Mouse (Mus musculus) midbrain, postnatal 0 days (tissue): ENCODE measurements at regions not wholly inside any gene's neighbourhood (a gene's known extent, or its start where the extent isn't known, plus 50 kb on each side); places are given as distances from the start of the nearest gene placed in this dataset.

ENCODE experiments used
- ATAC-seq: fragments of 200-750 bp; cut with Nextera tagmentation; 2 replicates; pipeline ENCODE4 v1.8.0; 2017; ENCODE audit warnings: moderate number of reproducible peaks, mild to moderate bottlenecking, moderate TSS enrichment, moderate library complexity; ENCODE audit not compliant: low FRiP score
- DNase-seq: peaks from one replicate; pipeline ENCODE4 v3.0.0-alpha.2; 2015; ENCODE audit warnings: low spot score
- H3K27ac ChIP-seq: fragments of 300-500 bp; sonication (generic); 2 replicates; pipeline ENCODE4 v1.5.1; 2014; ENCODE audit warnings: low read depth, mild to moderate bottlenecking, low read length, mixed read lengths
- H3K27me3 ChIP-seq: fragments of 300-500 bp; sonication (generic); 2 replicates; pipeline ENCODE4 v1.6.1; 2014; ENCODE audit warnings: low read length, control low read depth, mixed read lengths; ENCODE audit not compliant: insufficient read depth
- H3K36me3 ChIP-seq: fragments of 300-500 bp; sonication (generic); 2 replicates; pipeline ENCODE4 v1.6.1; 2014; ENCODE audit warnings: low read length, control low read depth, mixed read lengths; ENCODE audit not compliant: insufficient read depth
- H3K4me1 ChIP-seq: fragments of 300-500 bp; sonication (generic); 2 replicates; pipeline ENCODE4 v1.6.1; 2014; ENCODE audit warnings: mild to moderate bottlenecking, control low read depth, antibody characterized with exemption, low read length, mixed read lengths; ENCODE audit not compliant: insufficient read depth
- H3K4me2 ChIP-seq: fragments of 300-500 bp; sonication (generic); 2 replicates; pipeline ENCODE4 v1.6.1; 2014; ENCODE audit warnings: low read depth, mild to moderate bottlenecking, low read length, mixed read lengths; ENCODE audit not compliant: poor library complexity, severe bottlenecking
- H3K4me3 ChIP-seq: fragments of 300-500 bp; sonication (generic); 2 replicates; pipeline ENCODE4 v1.5.1; 2014; ENCODE audit warnings: low read depth, mild to moderate bottlenecking, low read length, moderate library complexity
- H3K9ac ChIP-seq: fragments of 300-500 bp; sonication (generic); replicated peaks from 2 replicates; pipeline ENCODE4 v1.6.1; 2014; ENCODE audit warnings: mild to moderate bottlenecking, low read length, moderate library complexity, mixed read lengths; ENCODE audit not compliant: poor library complexity, severe bottlenecking
- H3K9me3 ChIP-seq: fragments of 300-500 bp; sonication (generic); 2 replicates; pipeline ENCODE4 v1.6.1; 2016; ENCODE audit warnings: low read length, control low read depth
- CTCF ChIP-seq: IDR thresholded peaks from 2 replicates; pipeline ENCODE4 v1.5.1; 2016; ENCODE audit warnings: antibody characterized with exemption, mild to moderate bottlenecking
- WGBS: fragments of 180-500 bp; shearing (Covaris S2); extraction: QIAGEN DNeasy Blood & Tissue Kit; methylation state at CpG from one replicate; pipeline ENCODE4 v1.1.7; 2014; 5-methylcytosine and 5-hydroxymethylcytosine counted together

GRCm38 (mm10) chr2:47263690-47264089 lies 1550.2 kb upstream of the Acvr2a start:
- no peaks in the 10 kb centered on the region for H3K4me1 ChIP-seq
- no peaks in the 10 kb centered on the region for H3K36me3 ChIP-seq
- no peak overlapping the region for H3K27ac ChIP-seq
- TF ChIP-seq CTCF = no peak
- H3K9ac ChIP-seq = no peak overlapping the region
- DNase-seq (no peak), ATAC-seq (no peak)
- no peaks in the 10 kb centered on the region for H3K27me3 ChIP-seq
- H3K4me2 ChIP-seq = no peak overlapping the region
- no peak overlapping the region for H3K4me3 ChIP-seq
- H3K9me3 ChIP-seq = no peaks in the 10 kb centered on the region

- TF ChIP-seq CTCF = no peak
- no peak overlapping the region for H3K4me2 ChIP-seq
- H3K36me3 ChIP-seq = no peaks in the 10 kb centered on the region
- no peaks in the 10 kb centered on the region for H3K4me1 ChIP-seq
- no peaks in the 10 kb centered on the region for H3K27me3 ChIP-seq
- DNase-seq (no peak), ATAC-seq (no peak)
- H3K9me3 ChIP-seq = no peaks in the 10 kb centered on the region
- no peak overlapping the region for H3K9ac ChIP-seq
- H3K4me3 ChIP-seq = no peak overlapping the region
- H3K27ac ChIP-seq = no peak overlapping the region
- 82% methylated on average over 2 of the region's 2 CpGs for WGBS
These were observed 1548.0 kb upstream of the Acvr2a start for GRCm38 (mm10) chr2:47265901-47266300.

GRCm38 (mm10) chr2:47295546-47295945 lies 1518.4 kb upstream of the Acvr2a start:
- H3K27me3 ChIP-seq = no peaks in the 10 kb centered on the region
- DNase-seq (peak; percentile 73), ATAC-seq (no peak)
- no peaks in the 10 kb centered on the region for H3K9me3 ChIP-seq
- no peaks in the 10 kb centered on the region for H3K36me3 ChIP-seq
- WGBS = 34% methylated on average over 3 of the region's 3 CpGs
- no peaks in the 10 kb centered on the region for H3K4me1 ChIP-seq
- H3K27ac ChIP-seq = no peak overlapping the region
- H3K4me3 ChIP-seq = no peak overlapping the region
- H3K4me2 ChIP-seq = no peak overlapping the region
- no peak overlapping the region for H3K9ac ChIP-seq
- peak; percentile 88 for TF ChIP-seq CTCF

GRCm38 (mm10) chr2:47302056-47302455 lies 1511.9 kb upstream of the Acvr2a start:
- WGBS = 90% methylated on average over 6 of the region's 6 CpGs
- no peak overlapping the region for H3K27ac ChIP-seq
- no peaks in the 10 kb centered on the region for H3K27me3 ChIP-seq
- H3K4me2 ChIP-seq = no peak overlapping the region
- no peaks in the 10 kb centered on the region for H3K36me3 ChIP-seq
- H3K4me1 ChIP-seq = no peaks in the 10 kb centered on the region
- TF ChIP-seq CTCF = no peak
- H3K9me3 ChIP-seq = no peaks in the 10 kb centered on the region
- no peak for ATAC-seq
- H3K9ac ChIP-seq = no peak overlapping the region
- DNase-seq = no peak
- no peak overlapping the region for H3K4me3 ChIP-seq

- Histone ChIP-seq H3K4me2 (no peak overlapping the region), H3K27ac (no peak overlapping the region), H3K27me3 (no peaks in the 10 kb centered on the region), H3K36me3 (no peaks in the 10 kb centered on the region), H3K9me3 (no peaks in the 10 kb centered on the region), H3K4me3 (no peak overlapping the region), H3K4me1 (no peaks in the 10 kb centered on the region), H3K9ac (no peak overlapping the region)
- WGBS = 52% methylated on average over 1 of the region's 1 CpGs
- ATAC-seq (no peak), DNase-seq (no peak)
- no peak for TF ChIP-seq CTCF
These were observed 1483.3 kb upstream of the Acvr2a start for GRCm38 (mm10) chr2:47330574-47330973.

GRCm38 (mm10) chr2:47334406-47335113 lies 1479.3 kb upstream of the Acvr2a start:
- Histone ChIP-seq H3K4me3 (no peak overlapping the region), H3K9me3 (no peaks in the 10 kb centered on the region), H3K27ac (no peak overlapping the region), H3K9ac (no peak overlapping the region), H3K27me3 (no peaks in the 10 kb centered on the region), H3K36me3 (no peaks in the 10 kb centered on the region), H3K4me1 (no peaks in the 10 kb centered on the region), H3K4me2 (no peak overlapping the region)
- ATAC-seq = no peak
- peak; percentile 14 for DNase-seq
- 44% methylated on average over 8 of the region's 8 CpGs for WGBS
- no peak for TF ChIP-seq CTCF
